Mouse (Mus musculus) left cerebral cortex, postnatal 25 days (tissue): ENCODE data around the gene Srcap. TPM values are rescaled to one million over a fixed set of nuclear protein-coding genes. Genes with fewer than 3 reads are reported as not detected.
A peak's percentile ranks its signal among the peaks of the same experiment; 100 is the strongest.

ENCODE experiments used
- DNase-seq, 2 experiments: peaks; one replicate each; pipeline ENCODE4 v3.0.0; 2022; ENCODE audit warnings: low spot score in 2 of 2, mixed read lengths in 1 of 2
- intact Hi-C: fragments of 180-260 bp; cut with DNase I; formaldehyde crosslinking; loops from one replicate; pipeline ENCODE4 v1.15.1; 2025
- total RNA-seq, 2 experiments: library from RNA; stranded (reverse); gene quantifications; 2 replicates each; pipeline ENCODE4 v1.2.3; 2021

The Srcap gene
- total RNA-seq, 2 experiments from 2014 or later = 101 to 116 TPM

DNA sequence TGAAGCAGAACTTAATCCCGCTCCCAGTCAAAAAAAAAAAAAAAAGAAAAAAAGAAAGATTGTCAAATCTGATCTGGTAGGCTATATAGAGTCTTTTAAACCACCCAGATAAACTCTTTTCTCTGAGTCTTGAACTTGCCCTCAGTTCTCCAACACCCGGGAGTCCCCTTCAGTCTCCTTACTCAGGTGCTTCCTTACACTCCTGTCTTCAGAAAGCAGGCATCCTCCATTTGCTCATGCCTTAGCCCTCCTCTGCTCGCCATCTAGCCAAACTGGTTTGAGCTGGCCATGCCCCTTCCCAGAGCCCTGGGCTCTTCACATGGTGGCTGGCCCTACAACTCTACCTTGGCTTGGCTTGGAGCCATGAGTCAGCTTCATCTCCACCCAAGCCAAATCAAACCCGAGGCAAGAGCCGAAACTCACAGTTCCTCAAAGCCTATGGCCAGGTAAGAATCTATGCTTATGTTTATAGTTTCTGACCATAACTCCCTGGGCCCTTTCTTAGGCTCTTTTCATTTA, 49.6 kb downstream of the Srcap start, which contains the start of gene Tmem265:
Gene Tmem265, plus strand, starts transcription at position 51 of the 519 bp plus-strand sequence.
- DNase-seq = no peak
- intact Hi-C loops = no loop called here

DNA sequence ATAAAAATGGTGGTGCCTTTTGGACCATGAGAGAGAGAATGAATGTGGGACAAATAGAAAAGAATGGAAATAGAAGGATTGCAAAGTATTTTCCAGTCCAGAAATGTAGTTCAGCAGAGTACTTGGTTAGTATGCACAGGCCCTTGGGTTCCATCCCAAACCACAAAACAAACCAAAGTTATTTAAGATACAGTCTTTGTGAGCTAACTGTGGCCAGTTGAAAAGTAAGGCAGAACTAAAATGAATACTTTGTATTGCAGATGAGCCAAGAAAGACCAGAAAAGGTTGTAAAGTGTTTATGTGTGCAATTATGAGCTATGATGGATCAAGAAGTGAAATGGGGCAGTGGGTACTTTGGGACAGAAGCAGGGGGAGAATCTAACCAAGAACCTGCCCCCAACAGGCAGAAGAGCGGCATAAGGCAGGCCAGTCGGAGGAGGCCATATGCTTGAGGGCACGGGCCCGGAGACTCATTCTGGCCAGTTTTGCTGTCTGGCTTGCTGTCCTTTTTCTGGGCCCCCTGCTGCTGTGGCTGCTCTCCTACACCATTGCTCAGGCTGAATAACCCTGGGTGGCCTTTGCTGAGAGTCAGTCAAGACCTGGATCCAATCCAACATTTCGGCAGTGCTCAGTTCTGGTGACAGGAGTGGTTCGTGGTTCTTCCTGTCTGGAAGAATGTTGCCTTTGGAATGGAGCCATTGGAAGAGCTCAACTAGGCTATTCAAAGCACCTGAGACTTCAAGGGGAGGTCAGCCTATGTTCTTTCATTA, 52.8 kb downstream of the Srcap start:
- intact Hi-C loops = no loop called here
- no peak for DNase-seq

DNA sequence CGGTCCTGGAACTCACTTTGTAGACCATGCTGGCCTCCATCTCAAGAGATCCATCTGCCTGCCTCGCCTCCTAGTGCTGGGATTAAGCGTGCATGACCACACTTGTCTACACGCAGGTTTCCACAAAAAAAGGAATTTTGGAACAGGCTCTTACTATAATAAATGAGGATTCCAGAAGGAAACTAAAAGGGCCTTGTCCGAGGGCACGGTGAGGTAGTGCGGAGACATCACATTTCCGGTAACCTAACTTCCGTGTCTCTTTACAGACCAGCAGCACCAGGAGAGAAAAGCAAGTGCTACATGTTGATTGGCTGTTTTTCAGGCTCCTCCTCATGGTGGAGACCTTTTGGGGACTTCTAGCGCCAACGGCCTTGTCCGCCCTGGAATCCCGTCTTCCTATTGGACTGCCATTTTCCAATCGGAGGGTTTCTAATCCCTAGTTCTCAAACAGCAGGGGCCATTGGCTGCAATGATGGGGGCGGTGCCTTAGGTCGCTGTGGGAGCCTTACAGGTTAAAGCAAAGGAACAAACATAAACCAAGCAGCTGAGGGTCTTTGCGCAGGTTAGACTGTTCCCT, 61.2 kb downstream of the Srcap start, which contains the start of gene Phkg2:
Gene Phkg2, plus strand, starts transcription at position 446 of the 577 bp plus-strand sequence.
- intact Hi-C loops = loop anchor here (2.0 kb wide), 1 partner anchor 14 kb away; no protein-coding TSS in a partner anchor
- DNase-seq = peak; percentile 90 to 99

DNA sequence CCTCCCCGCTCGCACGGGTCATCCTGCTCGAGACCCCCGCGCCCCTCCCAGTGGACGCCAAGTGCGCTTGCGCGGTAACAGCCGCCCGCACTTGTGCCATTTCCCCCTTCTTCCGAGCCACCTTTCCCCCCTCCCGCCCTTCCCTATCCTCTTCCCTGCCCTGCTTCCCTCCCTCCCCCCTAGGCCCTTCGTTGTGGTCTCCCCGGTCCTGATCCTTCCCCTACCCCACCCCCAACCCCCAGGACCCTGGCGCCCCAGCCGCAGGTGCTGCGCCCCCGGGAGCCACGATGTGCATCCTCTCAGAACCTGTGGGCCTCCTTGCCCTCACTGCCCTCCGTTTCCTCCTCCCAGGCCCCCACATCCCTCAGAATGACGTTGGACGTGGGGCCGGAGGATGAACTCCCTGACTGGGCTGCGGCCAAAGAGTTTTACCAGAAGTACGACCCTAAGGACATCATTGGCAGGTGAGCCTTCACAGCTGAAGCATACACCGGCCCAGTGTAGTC, 61.8 kb downstream of the Srcap start:
- DNase-seq = no peak
- intact Hi-C loops = loop anchor here (2.0 kb wide), 1 partner anchor 13 kb away; no protein-coding TSS in a partner anchor

DNA sequence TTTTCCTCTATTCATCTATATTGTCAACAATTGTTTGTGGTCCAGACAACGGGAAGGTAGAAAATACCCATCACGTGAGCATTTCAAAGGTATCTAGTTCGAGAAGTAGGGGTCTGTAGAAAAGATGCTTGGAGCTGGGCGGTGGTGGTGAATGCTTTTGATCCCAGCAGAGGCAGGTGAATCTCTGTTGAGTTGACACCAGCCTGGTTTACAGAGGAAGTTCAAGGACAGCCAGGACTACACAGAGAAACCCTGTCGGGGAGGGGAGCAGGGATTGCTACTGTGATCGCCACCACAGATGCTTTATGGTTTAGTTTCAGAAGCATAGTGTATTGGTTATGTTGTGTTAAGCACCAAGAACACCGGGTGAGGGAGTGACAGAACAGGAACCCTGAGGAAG, 62.3 kb downstream of the Srcap start:
- DNase-seq = no peak
- intact Hi-C loops = no loop called here

DNA sequence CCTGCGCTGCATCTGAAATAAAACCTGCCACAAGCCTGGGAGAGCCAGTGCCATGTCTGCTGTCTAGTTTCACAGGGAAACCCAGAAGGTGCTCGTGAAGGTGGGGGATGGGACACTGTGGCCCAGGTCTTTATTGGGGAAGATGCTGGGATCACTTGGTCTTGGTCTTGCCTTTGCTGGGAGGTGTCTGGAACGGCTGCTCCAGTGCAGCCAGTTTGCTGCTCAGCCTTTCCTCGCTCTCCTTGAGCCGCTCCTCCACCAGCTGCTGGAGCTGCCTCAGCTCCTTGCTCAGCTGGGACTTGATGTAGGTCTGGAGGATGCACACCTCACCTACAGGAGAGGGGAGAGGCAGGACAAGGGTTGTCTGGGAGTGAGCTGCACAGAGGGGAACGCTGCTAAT, 71.5 kb downstream of the Srcap start:
- DNase-seq = no peak
- intact Hi-C loops = no loop called here

DNA sequence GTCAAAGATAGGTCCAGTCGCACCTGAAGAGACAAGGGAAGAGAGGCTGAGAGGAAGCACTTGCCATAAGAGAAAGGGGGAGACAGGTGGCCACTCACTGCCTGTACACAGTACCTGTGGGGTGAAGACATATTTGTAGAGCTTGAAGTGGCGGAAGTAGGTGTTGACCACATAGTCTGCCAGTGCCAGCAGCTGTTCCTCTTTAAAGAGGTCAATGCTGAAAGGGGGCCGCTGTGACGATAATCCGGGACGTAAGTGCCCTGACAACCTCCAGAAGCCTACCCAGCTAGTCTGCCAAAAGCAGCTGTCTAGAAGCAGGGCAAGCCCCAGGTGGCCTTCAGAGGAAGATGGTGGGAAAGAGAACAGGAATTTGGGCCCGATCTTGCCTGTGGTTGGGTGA, 73.2 kb downstream of the Srcap start:
- no peak for DNase-seq
- intact Hi-C loops = no loop called here

DNA sequence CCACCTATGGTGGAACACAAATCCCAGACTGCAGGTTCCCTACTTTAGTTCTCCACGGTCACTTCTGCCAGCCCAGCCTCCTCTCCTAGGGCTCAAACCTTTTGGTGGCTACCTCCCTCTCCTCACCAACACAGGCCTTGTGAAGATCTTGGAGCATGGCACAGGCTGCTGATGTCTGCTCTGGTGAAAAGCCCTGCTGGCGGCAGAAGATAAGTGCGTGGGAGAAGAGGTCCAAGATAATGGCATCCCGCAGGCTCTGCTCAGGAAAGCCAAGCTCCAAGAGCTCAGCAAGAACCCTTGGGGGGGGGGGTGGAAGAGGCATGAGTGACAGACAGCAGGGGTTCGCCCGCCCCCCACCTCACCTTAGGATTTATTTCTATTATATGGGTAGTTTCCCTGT, 74.4 kb downstream of the Srcap start:
- intact Hi-C loops = loop anchor here (2.0 kb wide), 1 partner anchor 13 kb away; the partner anchor contains the start of gene Phkg2
- no peak for DNase-seq

DNA sequence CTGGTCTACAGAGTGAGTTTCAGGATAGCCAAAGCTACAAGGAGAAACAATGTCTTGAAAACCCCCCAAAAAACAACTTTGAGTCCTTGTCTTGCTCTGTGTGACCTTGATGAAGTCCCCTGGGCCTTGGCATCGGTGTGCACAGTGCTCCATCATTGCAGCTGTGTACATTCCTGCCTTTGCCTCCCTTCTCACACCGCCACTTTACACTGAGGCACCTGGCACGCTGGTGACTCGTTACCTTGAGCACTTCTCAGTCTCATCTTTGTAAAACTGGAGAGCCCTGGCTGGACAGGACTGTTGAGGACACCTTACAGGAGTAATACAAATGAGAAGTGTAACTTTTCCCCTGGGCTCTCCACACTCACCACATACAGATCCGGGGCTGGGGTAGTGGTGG, 75.4 kb downstream of the Srcap start:
- intact Hi-C loops = loop anchor here (2.0 kb wide), 1 partner anchor 14 kb away; the partner anchor contains the start of gene Phkg2
- no peak for DNase-seq

DNA sequence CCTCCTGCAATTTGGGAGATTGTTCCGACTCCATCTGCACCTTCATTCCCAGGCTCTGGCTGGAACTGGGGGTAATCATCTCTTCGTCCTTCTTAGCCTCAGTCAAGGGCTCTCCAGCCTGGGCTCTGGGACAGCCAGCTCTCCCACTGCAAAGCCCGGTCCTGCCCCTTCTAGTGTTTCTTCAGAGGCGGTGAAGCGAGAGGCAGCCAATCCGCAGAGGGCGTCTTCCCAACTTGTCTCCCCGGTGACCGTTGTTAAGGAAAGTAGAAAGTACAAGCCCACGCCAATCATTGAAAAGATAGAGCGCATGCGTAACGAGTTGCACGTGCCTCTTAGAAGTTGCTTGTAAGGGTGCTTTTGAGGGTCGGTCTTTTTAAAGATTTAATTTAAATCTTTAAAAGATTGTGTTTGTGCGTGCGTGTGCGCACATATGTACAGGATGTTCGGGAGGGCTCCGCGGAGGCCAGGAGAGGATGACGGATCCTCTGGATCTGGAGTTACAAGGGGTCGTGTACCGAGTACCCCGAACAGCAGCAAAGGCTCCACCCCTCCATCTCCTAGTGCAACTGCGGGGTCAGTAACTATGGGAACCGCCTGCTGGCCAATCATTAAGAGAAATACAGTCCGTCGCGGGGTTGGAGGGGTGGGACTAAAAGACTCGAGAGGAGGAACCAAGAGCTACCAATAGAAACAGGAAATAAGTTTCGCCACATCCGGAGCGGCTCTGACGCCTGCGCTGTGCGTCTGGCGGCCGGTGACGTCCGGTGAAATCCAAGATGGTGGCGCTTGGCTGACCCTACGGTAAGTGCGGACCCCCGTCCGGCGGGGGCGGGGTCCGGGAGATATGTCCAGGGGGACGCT, 76.5 kb downstream of the Srcap start, which contains the start of the genes Ccdc189 and Rnf40:
Gene Ccdc189, minus strand, starts transcription at position 585 of the 861 bp plus-strand sequence.
Gene Rnf40, plus strand, starts transcription at position 757 of the 861 bp plus-strand sequence.
- peak; percentile 94 to 99 for DNase-seq
- intact Hi-C loops = no loop called here

DNA sequence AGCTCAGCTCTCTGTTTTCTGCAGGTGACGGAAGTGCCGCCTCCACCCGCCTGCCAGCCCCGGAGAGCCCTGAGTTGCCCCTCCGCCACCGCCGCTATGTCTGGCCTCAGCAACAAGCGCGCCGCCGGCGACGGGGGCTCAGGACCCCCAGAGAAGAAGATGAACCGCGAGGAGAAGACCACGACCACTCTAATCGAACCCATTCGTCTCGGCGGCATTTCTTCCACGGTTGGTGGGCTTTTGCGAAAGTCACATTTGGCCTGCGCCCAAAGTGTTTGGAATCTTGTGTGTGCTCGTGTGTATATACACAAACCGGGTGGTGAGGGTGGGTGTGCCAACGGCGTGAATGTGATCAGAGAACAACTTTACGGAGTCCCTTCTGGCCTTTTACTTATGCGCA, 77.1 kb downstream of the Srcap start:
- intact Hi-C loops = no loop called here

DNA sequence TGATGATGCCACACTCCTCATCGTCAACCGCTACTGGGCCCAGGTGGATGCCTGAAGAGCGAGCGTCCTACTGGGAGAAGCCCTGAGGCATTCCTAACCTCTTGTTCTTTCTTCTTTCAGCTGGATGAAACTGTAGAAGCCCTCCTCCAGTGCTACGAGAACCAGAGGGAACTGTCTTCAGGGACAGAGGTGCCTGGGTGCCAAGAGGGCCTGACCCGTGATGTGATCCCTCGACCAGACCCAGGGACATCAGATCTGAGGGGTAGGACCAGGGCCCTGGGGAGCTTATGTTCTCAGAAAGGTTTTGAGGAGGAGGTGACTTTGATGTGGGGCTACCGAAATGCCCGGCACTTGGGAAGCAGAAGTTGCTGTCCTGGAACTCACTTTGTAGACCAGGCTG, 77.9 kb downstream of the Srcap start:
- DNase-seq = no peak
- intact Hi-C loops = no loop called here

More for the DNA sequence above, 77.1 kb downstream of the Srcap start:
- DNase-seq = no peak

DNA sequence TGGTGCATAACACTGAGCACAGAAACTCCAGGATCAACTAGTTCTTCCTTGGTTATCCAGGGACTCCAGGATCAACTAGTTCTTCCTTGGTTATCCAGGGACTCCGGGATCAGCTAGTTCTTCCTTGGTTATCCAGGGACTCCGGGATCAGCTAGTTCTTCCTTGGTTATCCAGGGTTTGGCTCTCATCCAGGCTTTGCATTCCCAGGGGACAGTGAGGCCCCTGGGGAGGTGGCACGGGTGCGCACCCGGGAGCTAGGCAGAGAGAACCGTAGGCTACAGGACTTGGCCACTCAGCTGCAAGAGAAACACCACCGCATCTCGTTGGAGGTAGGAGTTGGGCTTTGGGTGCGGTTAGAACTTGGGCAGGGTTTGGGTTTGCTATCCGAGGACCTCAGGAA, 79.3 kb downstream of the Srcap start:
- intact Hi-C loops = no loop called here
- DNase-seq = no peak

DNA sequence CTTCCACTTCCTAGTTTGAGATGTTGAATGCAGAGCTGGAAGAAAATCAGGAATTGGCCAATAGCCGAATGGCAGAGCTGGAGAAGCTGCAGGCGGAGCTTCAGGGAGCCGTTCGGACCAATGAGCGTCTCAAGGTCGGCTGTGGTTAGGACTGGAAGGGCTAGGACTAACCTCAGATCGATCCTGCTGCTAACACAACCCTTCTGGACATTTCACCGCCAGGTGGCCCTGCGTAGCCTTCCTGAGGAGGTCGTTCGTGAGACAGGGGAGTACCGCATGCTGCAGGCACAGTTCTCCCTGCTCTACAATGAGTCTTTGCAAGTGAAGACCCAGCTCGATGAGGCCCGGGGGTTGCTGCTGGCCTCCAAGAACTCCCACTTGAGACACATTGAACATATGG, 80.8 kb downstream of the Srcap start:
- intact Hi-C loops = no loop called here
- DNase-seq = no peak

DNA sequence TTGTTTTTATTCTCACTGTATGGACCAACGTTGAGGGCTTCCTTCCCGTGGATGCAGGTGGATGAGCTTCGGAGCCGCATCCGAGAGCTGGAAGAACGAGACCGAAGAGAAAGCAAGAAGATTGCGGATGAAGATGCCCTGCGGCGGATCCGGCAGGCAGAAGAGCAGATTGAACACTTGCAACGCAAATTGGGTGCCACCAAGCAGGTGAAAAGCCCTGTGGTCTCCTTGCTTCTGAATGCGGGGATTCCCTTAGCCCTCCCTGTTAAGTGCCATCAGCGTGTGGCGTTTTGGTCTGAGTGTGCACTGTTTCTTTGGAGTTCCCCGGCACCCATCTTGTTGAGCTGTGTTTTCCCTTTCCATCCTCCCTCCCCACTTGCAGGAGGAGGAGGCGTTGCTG, 85.0 kb downstream of the Srcap start:
- DNase-seq = no peak
- intact Hi-C loops = no loop called here

DNA sequence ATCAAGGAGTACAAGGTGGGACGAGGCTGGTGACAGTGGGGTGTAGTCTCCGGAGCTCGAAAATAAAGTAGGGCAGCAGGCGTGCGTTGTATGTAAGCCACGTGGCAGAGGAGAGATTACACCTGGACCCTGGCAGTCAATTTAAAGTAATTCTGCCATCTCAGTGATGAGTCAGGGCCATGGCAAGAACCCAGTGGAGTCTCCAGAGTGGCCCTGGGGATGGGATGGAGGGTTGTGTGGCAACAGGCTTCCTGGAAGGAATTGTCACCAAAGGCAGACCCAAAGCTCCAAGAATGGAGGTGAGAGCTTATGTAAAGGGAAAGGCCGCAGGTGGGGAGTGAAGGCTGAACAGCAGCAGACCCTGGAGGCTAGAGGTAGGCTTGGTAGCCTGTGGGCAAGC, 88.8 kb downstream of the Srcap start:
- intact Hi-C loops = no loop called here
- no peak for DNase-seq

DNA sequence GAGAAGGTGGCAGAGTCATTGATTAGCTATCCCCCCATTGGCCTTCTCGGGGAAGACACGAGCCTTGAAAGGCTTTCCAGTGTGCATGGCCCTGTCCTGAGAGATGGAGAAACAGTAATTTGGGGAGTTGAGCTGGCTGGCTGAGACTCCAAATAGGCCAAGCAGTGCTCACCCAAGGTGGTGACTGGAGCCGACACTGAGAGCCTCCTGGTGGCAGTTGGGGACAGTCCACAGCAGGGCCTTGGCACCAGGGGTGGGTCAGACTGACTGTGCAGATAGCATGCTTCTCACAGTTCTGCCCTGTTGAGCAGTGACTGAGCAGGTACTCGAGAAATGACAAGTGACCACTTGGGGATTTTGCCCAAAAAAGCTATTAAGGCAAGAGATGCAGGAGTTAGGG, 90.0 kb downstream of the Srcap start:
- no peak for DNase-seq
- intact Hi-C loops = no loop called here

DNA sequence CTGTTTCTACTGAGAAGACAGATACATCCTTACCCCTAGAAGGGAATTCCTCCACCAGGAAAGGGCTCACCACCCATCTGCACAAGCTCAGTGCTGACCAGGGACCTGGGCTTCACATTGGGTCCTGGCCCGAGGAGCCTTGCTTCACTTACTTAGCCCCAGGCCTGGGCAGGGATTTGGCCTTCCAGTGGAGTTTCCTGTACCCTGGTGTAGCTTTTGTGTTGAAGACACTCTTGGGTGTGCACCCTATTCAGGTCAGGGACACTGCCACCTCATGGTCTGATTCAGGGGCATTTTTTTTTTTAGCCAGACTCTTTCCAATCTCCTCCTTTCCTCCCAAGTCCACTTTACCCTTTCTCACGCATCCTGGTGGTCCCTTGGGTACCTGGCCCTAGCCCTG, 91.1 kb downstream of the Srcap start:
- no peak for DNase-seq
- intact Hi-C loops = no loop called here

DNA sequence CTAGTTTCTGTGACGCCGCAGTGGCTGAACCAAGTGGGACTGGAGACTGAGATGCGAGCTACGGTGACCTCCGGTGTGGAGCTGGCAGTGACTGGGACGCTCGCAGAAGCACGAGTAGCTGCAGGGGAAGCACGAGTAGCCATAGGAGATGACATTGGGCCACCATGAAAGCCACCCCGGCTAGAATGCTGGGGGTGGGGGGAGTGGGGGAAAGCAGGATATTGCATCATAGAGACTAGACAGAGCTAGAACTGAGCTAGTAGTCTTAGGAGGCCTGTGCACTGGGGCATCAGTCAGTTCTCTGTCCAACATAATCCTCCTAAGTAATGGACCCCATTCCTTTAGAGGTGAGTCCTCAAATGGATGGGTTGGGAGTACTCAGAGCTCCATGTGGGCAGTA, 92.5 kb downstream of the Srcap start:
- intact Hi-C loops = no loop called here
- DNase-seq = no peak

DNA sequence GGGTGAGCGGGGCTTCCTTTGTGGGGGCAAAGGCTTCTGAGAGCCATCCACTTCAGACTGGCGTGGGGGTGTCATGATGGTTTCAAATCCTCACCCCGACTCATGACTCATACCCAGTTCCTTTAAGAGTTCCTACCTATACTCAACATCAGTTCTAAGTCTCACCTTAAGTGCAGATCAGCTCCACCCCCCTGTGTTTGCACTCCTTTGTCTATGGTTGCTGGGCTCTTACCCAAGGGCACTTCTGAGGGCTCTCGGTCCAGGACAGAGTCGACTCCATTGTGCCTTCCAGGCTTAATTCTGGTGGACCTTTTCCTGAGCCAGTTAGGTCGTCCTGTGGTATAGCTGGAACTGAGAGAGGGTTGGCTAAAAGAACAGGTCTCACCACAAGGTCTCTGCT, 95.4 kb downstream of the Srcap start:
- intact Hi-C loops = no loop called here
- DNase-seq = no peak
